Mouse (Mus musculus) forebrain, embryonic 15.5 days (tissue): ENCODE results near the gene Meis2. TPM values are rescaled to one million over a fixed set of nuclear protein-coding genes. Genes with fewer than 3 reads are reported as not detected.

Experiments used
- ATAC-seq: fragments of 200-750 bp; cut with Nextera tagmentation; replicated peaks from 2 replicates; pipeline ENCODE4 v1.8.0; 2017; ENCODE audit warnings: mild to moderate bottlenecking, moderate TSS enrichment, moderate library complexity
- H3K27ac ChIP-seq: fragments of 300-500 bp; sonication (generic); replicated peaks from 2 replicates; pipeline ENCODE4 v1.5.1; 2015; ENCODE audit warnings: mild to moderate bottlenecking, inconsistent platforms
- H3K27me3 ChIP-seq: fragments of 300-500 bp; sonication (generic); 2 replicates; pipeline ENCODE4 v1.6.1; 2015; ENCODE audit warnings: inconsistent platforms
- H3K36me3 ChIP-seq: fragments of 300-500 bp; sonication (generic); 2 replicates; pipeline ENCODE4 v1.6.1; 2015; ENCODE audit warnings: mild to moderate bottlenecking, inconsistent platforms
- H3K4me1 ChIP-seq: fragments of 300-500 bp; sonication (generic); 2 replicates; pipeline ENCODE4 v1.6.1; 2015; ENCODE audit warnings: inconsistent platforms
- H3K4me2 ChIP-seq: fragments of 300-500 bp; sonication (generic); replicated peaks from 2 replicates; pipeline ENCODE4 v1.6.1; 2015; ENCODE audit warnings: mild to moderate bottlenecking, inconsistent platforms
- H3K4me3 ChIP-seq: fragments of 300-500 bp; sonication (generic); 2 replicates; pipeline ENCODE4 v1.5.1; 2015; ENCODE audit warnings: mild to moderate bottlenecking, inconsistent platforms
- H3K9ac ChIP-seq: fragments of 300-500 bp; sonication (generic); replicated peaks from 2 replicates; pipeline ENCODE4 v1.6.1; 2015; ENCODE audit warnings: mild to moderate bottlenecking, inconsistent platforms
- H3K9me3 ChIP-seq: fragments of 300-500 bp; sonication (generic); 2 replicates; pipeline ENCODE4 v1.6.1; 2016; ENCODE audit warnings: inconsistent platforms
- WGBS: fragments of 180-500 bp; shearing (Covaris S2); methylation state at CpG from one replicate; pipeline ENCODE4 v1.1.7; 2015; ENCODE audit warnings: mixed read lengths; 5-methylcytosine and 5-hydroxymethylcytosine counted together
- polyA plus RNA-seq: library from polyadenylated mRNA; unstranded; fragments of >200 nt; fragmentation: Nextera tagmentation; extraction: Ambion mirVana; gene quantifications from 2 replicates; pipeline ENCODE4 v1.2.1, GENCODE M21; 2015

The Meis2 gene
- polyA plus RNA-seq, 1 experiment from 2014 or later = 155 TPM

GRCm38 (mm10) chr2:115910217-115910616, 155.4 kb downstream of the Meis2 start:
- no peak overlapping the region for H3K4me3 ChIP-seq
- H3K9ac ChIP-seq = no peak overlapping the region
- 86% methylated on average over 4 of the region's 4 CpGs for WGBS
- no peaks in the 10 kb centered on the region for H3K9me3 ChIP-seq
- no peak overlapping the region; the same call in 1 of the 2 replicates for H3K27ac ChIP-seq
- peaks cover 8% of the 10 kb centered on the region for H3K4me1 ChIP-seq
- ATAC-seq = no peak
- no peaks in the 10 kb centered on the region for H3K27me3 ChIP-seq
- H3K36me3 ChIP-seq = no peaks in the 10 kb centered on the region
- H3K4me2 ChIP-seq = no peak overlapping the region

GRCm38 (mm10) chr2:115901007-115901406, 164.6 kb downstream of the Meis2 start:
- Histone ChIP-seq H3K4me3 (no peak overlapping the region), H3K4me2 (no peak overlapping the region), H3K9ac (no peak overlapping the region), H3K4me1 (peaks cover 58% of the 10 kb centered on the region), H3K27ac (no peak overlapping the region), H3K36me3 (no peaks in the 10 kb centered on the region), H3K27me3 (no peaks in the 10 kb centered on the region), H3K9me3 (no peaks in the 10 kb centered on the region)
- WGBS = 94% methylated on average over 6 of the region's 6 CpGs
- ATAC-seq = no peak

GRCm38 (mm10) chr2:115897559-115897958, 168.1 kb downstream of the Meis2 start:
- peak overlapping the region; percentile 14 for H3K4me2 ChIP-seq
- H3K9ac ChIP-seq = 0 out of 2 replicates have a peak overlapping the region, but pooled peaks have one; percentile 7
- 14% methylated on average over 5 of the region's 5 CpGs for WGBS
- no peaks in the 10 kb centered on the region for H3K27me3 ChIP-seq
- H3K4me1 ChIP-seq = peaks cover 71% of the 10 kb centered on the region
- no peak for ATAC-seq
- peak overlapping the region; percentile 77 for H3K27ac ChIP-seq
- no peaks in the 10 kb centered on the region for H3K36me3 ChIP-seq
- H3K4me3 ChIP-seq = no peak overlapping the region
- no peaks in the 10 kb centered on the region for H3K9me3 ChIP-seq

GRCm38 (mm10) chr2:115897001-115897400, 168.6 kb downstream of the Meis2 start:
- H3K27ac ChIP-seq = peak overlapping the region; percentile 77
- peaks cover 71% of the 10 kb centered on the region for H3K4me1 ChIP-seq
- no peaks in the 10 kb centered on the region for H3K27me3 ChIP-seq
- H3K4me2 ChIP-seq = no peak overlapping the region
- no peaks in the 10 kb centered on the region for H3K36me3 ChIP-seq
- no peak overlapping the region for H3K9ac ChIP-seq
- no peak for ATAC-seq
- H3K4me3 ChIP-seq = no peak overlapping the region
- H3K9me3 ChIP-seq = no peaks in the 10 kb centered on the region
- 19% methylated on average over 2 of the region's 2 CpGs for WGBS

GRCm38 (mm10) chr2:115895717-115896116, 169.9 kb downstream of the Meis2 start:
- Histone ChIP-seq H3K4me1 (peaks cover 70% of the 10 kb centered on the region), H3K9me3 (no peaks in the 10 kb centered on the region), H3K9ac (no peak overlapping the region), H3K4me2 (no peak overlapping the region), H3K27me3 (no peaks in the 10 kb centered on the region), H3K4me3 (no peak overlapping the region), H3K27ac (peak overlapping the region; percentile 65), H3K36me3 (no peaks in the 10 kb centered on the region)
- WGBS = 18% methylated on average over 3 of the region's 3 CpGs
- ATAC-seq = peak; percentile 38; the same call in 1 of the 2 replicates

GRCm38 (mm10) chr2:115895256-115895655, 170.4 kb downstream of the Meis2 start:
- Histone ChIP-seq H3K4me3 (no peak overlapping the region), H3K27ac (peak overlapping the region; percentile 65), H3K9me3 (no peaks in the 10 kb centered on the region), H3K4me2 (no peak overlapping the region), H3K4me1 (peaks cover 66% of the 10 kb centered on the region), H3K36me3 (no peaks in the 10 kb centered on the region), H3K27me3 (no peaks in the 10 kb centered on the region), H3K9ac (no peak overlapping the region)
- ATAC-seq = 0 out of 2 replicates have a peak, but pooled peaks have one; percentile 23
- WGBS = 0% methylated on average over 2 of the region's 2 CpGs

- Histone ChIP-seq H3K4me2 (no peak overlapping the region), H3K27me3 (no peaks in the 10 kb centered on the region), H3K4me3 (no peak overlapping the region), H3K4me1 (peaks cover 50% of the 10 kb centered on the region), H3K9me3 (no peaks in the 10 kb centered on the region), H3K36me3 (no peaks in the 10 kb centered on the region), H3K27ac (0 out of 2 replicates have a peak overlapping the region, but pooled peaks have one; percentile 5), H3K9ac (no peak overlapping the region)
- WGBS = 37% methylated on average over 6 of the region's 6 CpGs
- no peak for ATAC-seq
These were observed 172.5 kb downstream of the Meis2 start for GRCm38 (mm10) chr2:115893113-115893512.

GRCm38 (mm10) chr2:115890715-115891114, 174.9 kb downstream of the Meis2 start:
- 45% methylated on average over 2 of the region's 2 CpGs for WGBS
- Histone ChIP-seq H3K27ac (no peak overlapping the region), H3K4me3 (no peak overlapping the region), H3K27me3 (no peaks in the 10 kb centered on the region), H3K36me3 (no peaks in the 10 kb centered on the region), H3K4me1 (peaks cover 29% of the 10 kb centered on the region), H3K9ac (no peak overlapping the region), H3K9me3 (no peaks in the 10 kb centered on the region), H3K4me2 (no peak overlapping the region)
- ATAC-seq = no peak

GRCm38 (mm10) chr2:115890030-115890429, 175.6 kb downstream of the Meis2 start:
- ATAC-seq = no peak
- 90% methylated on average over 3 of the region's 3 CpGs for WGBS

GRCm38 (mm10) chr2:115889212-115889611, 176.4 kb downstream of the Meis2 start:
- WGBS = 51% methylated on average over 4 of the region's 4 CpGs

More at GRCm38 (mm10) chr2:115890030-115890429, 175.6 kb downstream of the Meis2 start:
- Histone ChIP-seq H3K4me1 (peaks cover 22% of the 10 kb centered on the region), H3K9me3 (no peaks in the 10 kb centered on the region), H3K4me2 (no peak overlapping the region), H3K36me3 (no peaks in the 10 kb centered on the region), H3K9ac (no peak overlapping the region), H3K27me3 (no peaks in the 10 kb centered on the region), H3K27ac (no peak overlapping the region), H3K4me3 (no peak overlapping the region)

GRCm38 (mm10) chr2:115888336-115889077, 177.1 kb downstream of the Meis2 start:
- H3K27me3 ChIP-seq = no peaks in the 10 kb centered on the region
- no peak overlapping the region for H3K4me3 ChIP-seq
- no peak overlapping the region for H3K4me2 ChIP-seq
- 80% methylated on average over 5 of the region's 5 CpGs for WGBS
- no peak overlapping the region for H3K9ac ChIP-seq
- H3K36me3 ChIP-seq = no peaks in the 10 kb centered on the region
- H3K9me3 ChIP-seq = no peaks in the 10 kb centered on the region
- peaks cover 25% of the 10 kb centered on the region for H3K4me1 ChIP-seq
- ATAC-seq = no peak
- H3K27ac ChIP-seq = no peak overlapping the region

More at GRCm38 (mm10) chr2:115889212-115889611, 176.4 kb downstream of the Meis2 start:
- Histone ChIP-seq H3K9ac (no peak overlapping the region), H3K4me2 (no peak overlapping the region), H3K9me3 (no peaks in the 10 kb centered on the region), H3K4me1 (peaks cover 24% of the 10 kb centered on the region), H3K4me3 (no peak overlapping the region), H3K27me3 (no peaks in the 10 kb centered on the region), H3K36me3 (no peaks in the 10 kb centered on the region), H3K27ac (0 out of 2 replicates have a peak overlapping the region, but pooled peaks have one; percentile 5)
- no peak for ATAC-seq

- H3K27ac ChIP-seq = no peak overlapping the region
- WGBS = 79% methylated on average over 1 of the region's 1 CpGs
- ATAC-seq = no peak
- no peak overlapping the region for H3K9ac ChIP-seq
- H3K27me3 ChIP-seq = no peaks in the 10 kb centered on the region
- H3K4me3 ChIP-seq = no peak overlapping the region
- no peak overlapping the region for H3K4me2 ChIP-seq
- peaks cover 19% of the 10 kb centered on the region for H3K4me1 ChIP-seq
- no peaks in the 10 kb centered on the region for H3K9me3 ChIP-seq
- no peaks in the 10 kb centered on the region for H3K36me3 ChIP-seq
These were observed 178.0 kb downstream of the Meis2 start for GRCm38 (mm10) chr2:115887631-115888030.
